Mouse (Mus musculus) liver, embryonic 14.5 days (tissue): ENCODE measurements at regions not wholly inside any gene's neighbourhood (a gene's known extent, or its start where the extent isn't known, plus 50 kb on each side); places are given as distances from the start of the nearest gene placed in this dataset.

Experiments
- ATAC-seq: fragments of 200-750 bp; cut with Nextera tagmentation; 2 replicates; pipeline ENCODE4 v1.8.0; 2017; ENCODE audit warnings: moderate number of reproducible peaks, mild to moderate bottlenecking, moderate library complexity; ENCODE audit not compliant: insufficient read depth
- DNase-seq, 3 experiments: peaks; one replicate each; pipeline ENCODE4 v3.0.0-alpha.2; 2012 to 2013; ENCODE audit warnings: low read depth in 3 of 3, low spot score in 3 of 3
- H3K27ac ChIP-seq: fragments of 300-500 bp; sonication (generic); 2 replicates; pipeline ENCODE4 v1.5.1; 2014; ENCODE audit warnings: moderate library complexity, mild to moderate bottlenecking, control low read depth, inconsistent platforms
- H3K27me3 ChIP-seq: fragments of 300-500 bp; sonication (generic); 2 replicates; pipeline ENCODE4 v1.6.1; 2014; ENCODE audit warnings: mild to moderate bottlenecking, low read length, moderate library complexity; ENCODE audit not compliant: control insufficient read depth, insufficient read depth
- H3K36me3 ChIP-seq: fragments of 300-500 bp; sonication (generic); replicated peaks from 2 replicates; pipeline ENCODE4 v1.6.1; 2014; ENCODE audit warnings: low read depth; ENCODE audit not compliant: control insufficient read depth, insufficient read depth
- H3K4me1 ChIP-seq, 2 experiments: fragments of 200-500 bp in 1 of 2; fragments of 300-500 bp in 1 of 2; sonication (generic) in 1 of 2; replicated peaks; 2 replicates each; pipeline ENCODE4 v1.6.1; 2012 to 2014; ENCODE audit warnings: antibody characterized with exemption in 1 of 2, inconsistent platforms in 1 of 2, low read length in 1 of 2; ENCODE audit not compliant: control insufficient read depth in 2 of 2, insufficient read depth in 2 of 2
- H3K4me2 ChIP-seq: fragments of 300-500 bp; sonication (generic); 2 replicates; pipeline ENCODE4 v1.6.1; 2014; ENCODE audit warnings: low read depth, mild to moderate bottlenecking, control low read depth, moderate library complexity
- H3K4me3 ChIP-seq, 2 experiments: fragments of 200-500 bp in 1 of 2; fragments of 300-500 bp in 1 of 2; sonication (generic) in 1 of 2; 2 replicates each; pipeline ENCODE4 v1.5.1; 2012 to 2014; ENCODE audit warnings: low read depth in 2 of 2, low read length in 2 of 2, mild to moderate bottlenecking in 2 of 2, control low read depth in 1 of 2, inconsistent platforms in 1 of 2, moderate library complexity in 1 of 2; ENCODE audit not compliant: insufficient read depth in 1 of 2
- H3K9ac ChIP-seq: fragments of 300-500 bp; sonication (generic); replicated peaks from 2 replicates; pipeline ENCODE4 v1.6.1; 2014; ENCODE audit warnings: mild to moderate bottlenecking, control low read depth, moderate library complexity
- H3K9me3 ChIP-seq: fragments of 300-500 bp; sonication (generic); 2 replicates; pipeline ENCODE4 v1.6.1; 2016; ENCODE audit warnings: low read length, mixed read lengths; ENCODE audit not compliant: control insufficient read depth
- CTCF ChIP-seq: IDR thresholded peaks from 2 replicates; pipeline ENCODE4 v1.5.1; 2016; ENCODE audit warnings: antibody characterized with exemption, low read depth, control low read depth
- EP300 ChIP-seq: IDR thresholded peaks from 2 replicates; pipeline ENCODE4 v1.6.1; 2016; ENCODE audit warnings: antibody characterized with exemption, low read depth
- WGBS: fragments of 180-500 bp; shearing (Covaris S2); extraction: QIAGEN DNeasy Blood & Tissue Kit; methylation state at CpG from one replicate; pipeline ENCODE4 v1.1.7; 2014; ENCODE audit not compliant: insufficient replicate concordance; 5-methylcytosine and 5-hydroxymethylcytosine counted together

GRCm38 (mm10) chr5:111649012-111649411 lies 84.7 kb upstream of the Gm26897 start:
- no peaks in the 10 kb centered on the region for H3K9me3 ChIP-seq
- no peak for TF ChIP-seq EP300
- TF ChIP-seq CTCF, result no peak
- H3K36me3 ChIP-seq, result no peaks in the 10 kb centered on the region
- WGBS, result 45% methylated on average over 10 of the region's 10 CpGs
- no peak for DNase-seq
- H3K9ac ChIP-seq, result no peak overlapping the region
- no peak overlapping the region for H3K4me3 ChIP-seq
- no peaks in the 10 kb centered on the region for H3K4me1 ChIP-seq
- H3K27me3 ChIP-seq, result no peaks in the 10 kb centered on the region
- H3K4me2 ChIP-seq, result no peak overlapping the region
- no peak for ATAC-seq
- no peak overlapping the region for H3K27ac ChIP-seq

DNA sequence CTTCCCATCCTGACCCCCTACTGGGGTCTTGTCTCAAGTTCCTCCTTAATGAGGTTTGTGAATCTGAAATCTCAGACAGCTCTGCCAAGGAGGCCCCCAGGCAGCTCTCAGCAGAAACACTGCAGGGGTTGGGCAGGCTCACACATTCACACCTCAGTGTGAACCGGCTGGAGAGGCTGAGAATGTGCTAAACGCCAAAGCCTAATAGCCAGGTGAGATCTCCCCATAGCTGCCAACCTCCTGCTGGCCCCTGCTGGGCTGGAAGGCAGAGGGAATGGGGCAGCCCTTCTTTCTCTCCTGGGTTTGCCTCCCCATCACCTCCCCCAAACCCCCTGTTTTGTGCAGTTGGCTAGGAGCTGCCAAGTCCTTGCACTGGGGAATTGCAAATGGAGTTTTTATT lies 81.3 kb upstream of the Gm26897 start:
- Histone ChIP-seq H3K9ac (no peak overlapping the region), H3K4me3 (no peak overlapping the region), H3K4me2 (no peak overlapping the region), H3K4me1 (no peaks in the 10 kb centered on the region), H3K27ac (no peak overlapping the region), H3K9me3 (no peaks in the 10 kb centered on the region), H3K27me3 (no peaks in the 10 kb centered on the region), H3K36me3 (no peaks in the 10 kb centered on the region)
- DNase-seq, result no peak
- WGBS, result 21% methylated on average over 2 of the region's 2 CpGs
- TF ChIP-seq CTCF (no peak), EP300 (no peak)
- ATAC-seq, result no peak

DNA sequence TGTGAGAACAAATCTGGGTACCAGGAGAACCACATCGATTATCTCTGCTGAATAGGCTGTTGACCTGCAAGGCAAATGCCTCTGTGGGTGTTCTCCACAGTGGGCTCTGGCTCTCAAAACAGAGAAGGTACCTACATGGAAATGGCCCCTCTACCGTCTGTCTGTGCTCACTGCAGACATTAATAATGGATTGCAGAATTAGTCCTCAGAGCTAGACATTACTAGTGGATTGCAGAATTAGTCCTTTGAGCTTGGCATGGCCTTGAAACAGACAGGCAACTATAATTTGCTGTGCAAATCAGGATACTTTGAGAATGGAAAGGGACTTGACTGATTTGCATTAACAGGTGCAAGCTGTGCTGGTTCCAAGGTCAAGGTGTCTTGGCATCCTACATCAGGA lies 77.3 kb upstream of the Gm26897 start:
- ATAC-seq, result no peak
- Histone ChIP-seq H3K4me2 (no peak overlapping the region), H3K27me3 (no peaks in the 10 kb centered on the region), H3K9ac (no peak overlapping the region), H3K27ac (no peak overlapping the region), H3K36me3 (no peaks in the 10 kb centered on the region), H3K9me3 (no peaks in the 10 kb centered on the region), H3K4me3 (no peak overlapping the region), H3K4me1 (no peaks in the 10 kb centered on the region)
- WGBS, result 34% methylated on average over 2 of the region's 2 CpGs
- no peak for DNase-seq
- no peak for TF ChIP-seq CTCF
- TF ChIP-seq EP300, result no peak

DNA sequence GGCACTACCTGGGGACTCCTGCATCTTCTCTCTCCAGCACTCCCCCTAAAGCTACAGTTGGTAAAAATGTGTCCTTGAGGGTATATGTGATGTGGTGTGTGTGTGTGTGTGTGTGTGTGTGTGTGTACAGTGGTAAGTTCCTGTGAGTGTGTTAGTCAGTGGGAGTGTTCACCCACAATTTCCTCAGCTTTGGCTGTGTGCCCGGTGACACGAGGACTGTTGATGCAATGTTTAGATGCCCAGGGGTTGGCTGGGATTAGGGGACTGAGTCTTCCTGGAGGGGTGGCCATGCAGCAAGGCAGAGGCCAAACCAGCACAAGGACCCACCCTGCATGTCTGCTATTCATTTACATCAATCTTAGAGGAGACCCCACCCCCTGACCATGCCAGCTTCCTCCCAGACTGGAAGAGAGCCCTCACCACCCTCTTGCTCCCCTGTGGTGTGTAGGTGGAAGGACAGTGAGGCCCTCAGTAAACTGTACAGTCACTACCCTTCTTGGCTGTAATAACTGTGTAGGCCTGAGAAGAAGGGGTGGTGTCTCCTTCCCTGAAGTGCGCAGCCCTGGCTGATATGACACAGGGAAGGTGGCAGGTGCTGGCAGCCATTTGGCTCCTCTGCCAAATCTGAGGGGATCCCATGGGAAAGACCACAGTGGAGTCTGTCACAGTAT lies 75.8 kb upstream of the Gm26897 start:
- H3K4me2 ChIP-seq, result no peak overlapping the region
- H3K9me3 ChIP-seq, result no peaks in the 10 kb centered on the region
- DNase-seq, result no peak
- H3K36me3 ChIP-seq, result no peaks in the 10 kb centered on the region
- 49% methylated on average over 3 of the region's 3 CpGs for WGBS
- no peaks in the 10 kb centered on the region for H3K27me3 ChIP-seq
- H3K4me3 ChIP-seq, result no peak overlapping the region
- no peak overlapping the region for H3K9ac ChIP-seq
- H3K27ac ChIP-seq, result no peak overlapping the region
- no peak for ATAC-seq
- no peaks in the 10 kb centered on the region for H3K4me1 ChIP-seq
- TF ChIP-seq EP300 (no peak), CTCF (no peak)

- H3K4me1 ChIP-seq, result no peaks in the 10 kb centered on the region
- TF ChIP-seq CTCF (no peak), EP300 (no peak)
- ATAC-seq (no peak), DNase-seq (no peak)
- H3K27ac ChIP-seq, result no peak overlapping the region
- H3K4me3 ChIP-seq, result no peak overlapping the region
- no peak overlapping the region for H3K9ac ChIP-seq
- no peak overlapping the region for H3K4me2 ChIP-seq
- H3K9me3 ChIP-seq, result no peaks in the 10 kb centered on the region
- 46% methylated on average over 3 of the region's 3 CpGs for WGBS
- H3K36me3 ChIP-seq, result no peaks in the 10 kb centered on the region
- H3K27me3 ChIP-seq, result no peaks in the 10 kb centered on the region
Observed at GRCm38 (mm10) chr5:111659229-111659628, 74.5 kb upstream of the Gm26897 start.
